In the genomic region with DNA sequence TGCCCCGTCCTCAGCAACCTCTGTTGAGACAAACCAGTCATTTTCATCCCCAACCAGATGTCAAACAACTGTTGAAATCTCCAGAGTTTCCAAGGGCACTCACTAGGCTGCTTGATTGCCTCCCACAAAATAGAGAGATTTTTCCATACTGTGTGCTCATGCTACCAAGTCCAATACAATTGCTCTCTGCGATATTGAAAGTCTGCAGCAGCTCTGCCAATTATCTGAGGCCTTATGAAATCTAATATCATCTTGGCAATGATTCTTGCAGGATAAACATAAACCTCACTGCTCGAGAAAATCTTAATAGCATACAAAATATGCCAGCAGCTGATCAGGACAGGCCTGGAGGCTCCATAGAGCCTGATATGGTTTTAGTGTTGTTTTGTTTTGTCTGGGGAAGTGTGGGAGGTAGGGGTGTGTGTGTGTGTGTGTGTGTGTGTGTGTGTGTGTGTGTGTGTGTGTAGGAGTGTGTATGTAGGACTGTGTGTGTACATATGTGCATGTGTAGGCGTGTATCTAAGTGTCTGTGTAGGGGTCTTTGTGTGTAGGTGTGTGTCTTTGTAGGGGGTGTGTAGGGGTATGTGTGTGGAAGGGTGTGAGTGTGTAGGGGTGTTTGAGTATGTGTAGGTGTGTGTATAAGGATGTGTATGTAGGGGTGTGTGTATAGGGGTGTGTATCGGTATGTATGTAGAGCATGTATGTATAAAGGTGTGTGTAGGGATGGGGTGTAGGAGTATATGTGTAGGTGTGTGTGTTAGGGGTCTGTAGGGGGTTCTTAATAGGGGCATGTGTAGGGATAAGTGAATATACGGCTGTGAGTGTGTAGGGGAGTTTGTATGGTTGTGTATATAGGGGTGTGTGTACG, we compare ENCODE assay signal across 9 mouse cellular contexts.
"Had no signal": no experiment of that assay in that cellular context is flagged by ENCODE, and none has a peak within 500 bp of the region (broad histone marks: within the 10 kb centered on the region; RNA-seq: fewer than 3 reads in every experiment).

No protein-coding gene starts in this region.

- H3K27ac ChIP-seq: intestine, embryonic 15.5 days; liver, embryonic 14.5 days; midbrain, embryonic 13.5 days; neural tube, embryonic 12.5 days had no signal

- H3K27me3 ChIP-seq: intestine, embryonic 15.5 days; midbrain, embryonic 13.5 days; neural tube, embryonic 12.5 days had no signal

- H3K9me3 ChIP-seq: intestine, embryonic 15.5 days; midbrain, embryonic 13.5 days; neural tube, embryonic 12.5 days had no signal

- H3K4me2 ChIP-seq: intestine, embryonic 15.5 days; midbrain, embryonic 13.5 days; neural tube, embryonic 12.5 days had no signal

- ATAC-seq: intestine, embryonic 15.5 days; midbrain, embryonic 13.5 days had no signal

- H3K4me1 ChIP-seq: intestine, embryonic 15.5 days; neural tube, embryonic 12.5 days had no signal

- H3K9ac ChIP-seq: intestine, embryonic 15.5 days; liver, embryonic 14.5 days; midbrain, embryonic 13.5 days; neural tube, embryonic 12.5 days had no signal

- H3K36me3 ChIP-seq: intestine, embryonic 15.5 days; midbrain, embryonic 13.5 days; neural tube, embryonic 12.5 days had no signal

- DNase-seq: kidney, adult 18-20 months; kidney, postnatal 10 days; left cerebral cortex, postnatal 4 days; lung, adult 2 months; thymus, postnatal 4 days had no signal

- H3K4me3 ChIP-seq: intestine, embryonic 15.5 days; midbrain, embryonic 13.5 days; neural tube, embryonic 12.5 days had no signal
